Mouse (Mus musculus) hindbrain, postnatal 0 days (tissue): ENCODE results near the gene Rab33a. TPM values are rescaled to one million over a fixed set of nuclear protein-coding genes. Genes with fewer than 3 reads are reported as not detected.
A peak's percentile ranks its signal among the peaks of the same experiment; 100 is the strongest.

Experiments used
- ATAC-seq: fragments of 200-750 bp; cut with Nextera tagmentation; 2 replicates; pipeline ENCODE4 v1.8.0; 2017; ENCODE audit warnings: mild to moderate bottlenecking, moderate TSS enrichment, moderate library complexity
- DNase-seq: peaks from one replicate; pipeline ENCODE4 v3.0.0-alpha.2; 2015; ENCODE audit warnings: low spot score
- H3K27ac ChIP-seq: fragments of 300-500 bp; sonication (generic); 2 replicates; pipeline ENCODE4 v1.5.1; 2014; ENCODE audit warnings: mild to moderate bottlenecking
- H3K27me3 ChIP-seq: fragments of 300-500 bp; sonication (generic); 2 replicates; pipeline ENCODE4 v1.6.1; 2014; ENCODE audit warnings: low read length, mixed read lengths; ENCODE audit not compliant: insufficient read depth
- H3K36me3 ChIP-seq: fragments of 300-500 bp; sonication (generic); 2 replicates; pipeline ENCODE4 v1.6.1; 2014; ENCODE audit warnings: low read length, mixed read lengths; ENCODE audit not compliant: insufficient read depth
- H3K4me1 ChIP-seq: fragments of 300-500 bp; sonication (generic); 2 replicates; pipeline ENCODE4 v1.6.1; 2014; ENCODE audit warnings: antibody characterized with exemption, low read length, mixed read lengths; ENCODE audit not compliant: insufficient read depth
- H3K4me2 ChIP-seq: fragments of 300-500 bp; sonication (generic); 2 replicates; pipeline ENCODE4 v1.6.1; 2014; ENCODE audit warnings: low read depth, mild to moderate bottlenecking, low read length, moderate library complexity, mixed read lengths
- H3K4me3 ChIP-seq: fragments of 300-500 bp; sonication (generic); 2 replicates; pipeline ENCODE4 v1.5.1; 2014; ENCODE audit warnings: low read length
- H3K9ac ChIP-seq: fragments of 300-500 bp; sonication (generic); replicated peaks from 2 replicates; pipeline ENCODE4 v1.6.1; 2014; ENCODE audit warnings: mild to moderate bottlenecking, low read length, moderate library complexity, mixed read lengths
- H3K9me3 ChIP-seq: fragments of 300-500 bp; sonication (generic); 2 replicates; pipeline ENCODE4 v1.6.1; 2016; ENCODE audit warnings: low read length, mixed read lengths
- CTCF ChIP-seq: IDR thresholded peaks from 2 replicates; pipeline ENCODE4 v1.5.1; 2016; ENCODE audit warnings: antibody characterized with exemption, control low read depth, low read depth
- WGBS: fragments of 180-500 bp; shearing (Covaris S2); extraction: QIAGEN DNeasy Blood & Tissue Kit; methylation state at CpG from one replicate; pipeline ENCODE4 v1.1.7; 2014; 5-methylcytosine and 5-hydroxymethylcytosine counted together
- polyA plus RNA-seq: library from polyadenylated mRNA; unstranded; fragments of >200 nt; fragmentation: Nextera tagmentation; extraction: Ambion mirVana; gene quantifications from 2 replicates; pipeline ENCODE4 v1.2.1, GENCODE M21; 2015
- total RNA-seq: library from RNA; depleted of rRNA; stranded (reverse); fragments of >200 nt; gene quantifications from 2 replicates; pipeline ENCODE4 v1.2.3, GENCODE M21; 2014

Rab33a gene
- total and polyA plus RNA-seq, 2 experiments from 2014 or later = 43.8 to 70.3 TPM

- Histone ChIP-seq H3K4me2 (peak overlapping the region; percentile 64), H3K4me3 (peak overlapping the region; percentile 44), H3K27ac (peak overlapping the region; percentile 74), H3K27me3 (no peaks in the 10 kb centered on the region), H3K36me3 (no peaks in the 10 kb centered on the region), H3K9ac (peak overlapping the region; percentile 63), H3K9me3 (no peaks in the 10 kb centered on the region), H3K4me1 (no peaks in the 10 kb centered on the region)
- ATAC-seq = peak; percentile 96
- 43% methylated on average over 15 of the region's 15 CpGs for WGBS
- peak; percentile 84 for DNase-seq
- TF ChIP-seq CTCF = no peak
Observed at GRCm38 (mm10) chrX:48518211-48518807, 776 bp upstream of the Rab33a start.

GRCm38 (mm10) chrX:48519549-48520085 lies 532 bp downstream of the Rab33a start:
- peak overlapping the region; percentile 64 for H3K4me2 ChIP-seq
- peak overlapping the region; percentile 63 for H3K9ac ChIP-seq
- H3K4me3 ChIP-seq = peak overlapping the region; percentile 44
- DNase-seq = peak; percentile 44
- no peak for ATAC-seq
- WGBS = 35% methylated on average over 20 of the region's 20 CpGs
- H3K27me3 ChIP-seq = no peaks in the 10 kb centered on the region
- TF ChIP-seq CTCF = peak; percentile 24; the same call in 1 of the 2 replicates
- no peaks in the 10 kb centered on the region for H3K9me3 ChIP-seq
- H3K4me1 ChIP-seq = no peaks in the 10 kb centered on the region
- no peaks in the 10 kb centered on the region for H3K36me3 ChIP-seq
- peak overlapping the region; percentile 74 for H3K27ac ChIP-seq

- Histone ChIP-seq H3K9ac (no peak overlapping the region), H3K4me2 (peak overlapping the region; percentile 64), H3K9me3 (no peaks in the 10 kb centered on the region), H3K4me1 (no peaks in the 10 kb centered on the region), H3K4me3 (no peak overlapping the region), H3K27me3 (no peaks in the 10 kb centered on the region), H3K36me3 (no peaks in the 10 kb centered on the region), H3K27ac (no peak overlapping the region)
- ATAC-seq (no peak), DNase-seq (no peak)
- no peak for TF ChIP-seq CTCF
- 85% methylated on average over 3 of the region's 3 CpGs for WGBS
Observed at GRCm38 (mm10) chrX:48521651-48522050, 2.6 kb downstream of the Rab33a start.

GRCm38 (mm10) chrX:48523512-48523911 lies 4.4 kb downstream of the Rab33a start:
- H3K9me3 ChIP-seq = no peaks in the 10 kb centered on the region
- no peaks in the 10 kb centered on the region for H3K4me1 ChIP-seq
- no peak for TF ChIP-seq CTCF
- no peaks in the 10 kb centered on the region for H3K27me3 ChIP-seq
- peak overlapping the region; percentile 30; the same call in 1 of the 2 replicates for H3K4me2 ChIP-seq
- WGBS = 68% methylated on average over 3 of the region's 3 CpGs
- DNase-seq (no peak), ATAC-seq (no peak)
- H3K36me3 ChIP-seq = no peaks in the 10 kb centered on the region
- no peak overlapping the region for H3K4me3 ChIP-seq
- H3K9ac ChIP-seq = no peak overlapping the region
- no peak overlapping the region for H3K27ac ChIP-seq

- Histone ChIP-seq H3K4me3 (no peak overlapping the region), H3K4me2 (no peak overlapping the region), H3K27me3 (no peaks in the 10 kb centered on the region), H3K4me1 (no peaks in the 10 kb centered on the region), H3K36me3 (no peaks in the 10 kb centered on the region), H3K27ac (no peak overlapping the region), H3K9me3 (no peaks in the 10 kb centered on the region), H3K9ac (no peak overlapping the region)
- no peak for TF ChIP-seq CTCF
- DNase-seq (no peak), ATAC-seq (no peak)
- 78% methylated on average over 1 of the region's 1 CpGs for WGBS
Observed at GRCm38 (mm10) chrX:48525332-48525731, 6.2 kb downstream of the Rab33a start.

- 68% methylated on average over 8 of the region's 8 CpGs for WGBS
- DNase-seq (no peak), ATAC-seq (no peak)
- no peaks in the 10 kb centered on the region for H3K9me3 ChIP-seq
- no peaks in the 10 kb centered on the region for H3K36me3 ChIP-seq
- no peak for TF ChIP-seq CTCF
- no peak overlapping the region for H3K27ac ChIP-seq
- H3K27me3 ChIP-seq = no peaks in the 10 kb centered on the region
- H3K9ac ChIP-seq = no peak overlapping the region
- no peak overlapping the region for H3K4me3 ChIP-seq
- no peaks in the 10 kb centered on the region for H3K4me1 ChIP-seq
- H3K4me2 ChIP-seq = no peak overlapping the region
Observed at GRCm38 (mm10) chrX:48525866-48526265, 6.8 kb downstream of the Rab33a start.

GRCm38 (mm10) chrX:48526435-48526834 lies 7.3 kb downstream of the Rab33a start:
- no peaks in the 10 kb centered on the region for H3K4me1 ChIP-seq
- no peaks in the 10 kb centered on the region for H3K36me3 ChIP-seq
- no peak overlapping the region for H3K27ac ChIP-seq
- H3K27me3 ChIP-seq = no peaks in the 10 kb centered on the region
- TF ChIP-seq CTCF = no peak
- H3K9ac ChIP-seq = no peak overlapping the region
- WGBS = 47% methylated on average over 3 of the region's 3 CpGs
- no peaks in the 10 kb centered on the region for H3K9me3 ChIP-seq
- ATAC-seq = no peak
- no peak overlapping the region for H3K4me2 ChIP-seq
- DNase-seq = no peak
- no peak overlapping the region for H3K4me3 ChIP-seq
